Mouse (Mus musculus) layer of hippocampus, adult 18-20 months (tissue): ENCODE results near the gene Acsl3. TPM values are rescaled to one million over a fixed set of nuclear protein-coding genes. Genes with fewer than 3 reads are reported as not detected.

Experiments used
- DNase-seq, 2 experiments: peaks; one replicate each; pipeline ENCODE4 v3.0.0; 2022; ENCODE audit warnings: low spot score in 2 of 2
- total RNA-seq, 2 experiments: library from RNA; stranded (reverse); gene quantifications; 2 replicates each; pipeline ENCODE4 v1.2.3; 2021

The Acsl3 gene
- total RNA-seq, 2 experiments from 2014 or later = 200 to 202 TPM

DNA sequence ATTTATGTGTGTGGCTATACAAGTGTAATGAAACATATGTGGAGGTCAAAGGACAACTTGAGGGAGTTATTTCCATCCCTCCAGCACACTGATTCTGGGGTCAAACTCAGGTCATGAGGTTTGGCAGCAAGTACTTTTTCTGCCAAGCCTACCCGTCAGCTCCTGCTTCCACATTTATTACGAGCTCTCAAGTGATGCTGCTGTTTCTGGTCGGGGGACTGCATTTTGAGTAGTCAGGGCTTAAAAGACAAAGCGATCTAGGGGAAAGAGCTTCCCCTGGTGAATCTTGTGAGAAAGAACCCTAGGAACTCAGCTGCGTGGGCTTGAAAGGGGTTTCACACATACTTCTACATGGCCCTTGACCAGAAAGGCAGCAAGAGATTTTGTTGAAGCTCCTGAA is 80.0 kb downstream of the Acsl3 start:
- DNase-seq = no peak

DNA sequence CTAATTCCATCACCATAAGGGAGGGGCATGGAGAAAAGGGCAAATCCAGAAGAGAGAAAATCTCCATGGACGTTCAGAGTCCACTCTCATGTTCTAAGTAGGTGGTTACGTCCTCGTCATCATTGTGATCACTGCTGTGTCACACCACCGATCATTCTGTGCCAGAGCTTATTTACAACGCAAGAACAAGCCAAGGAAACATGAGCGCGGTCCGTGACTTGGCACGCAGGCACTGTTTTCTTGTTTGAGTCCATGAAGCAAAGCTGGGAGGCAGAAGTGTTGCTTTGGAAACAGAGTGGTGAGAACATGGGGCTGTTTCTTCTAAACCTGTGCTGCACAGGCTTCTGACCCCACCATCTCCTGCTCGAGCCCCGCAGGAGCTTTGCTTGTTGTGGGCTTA is 83.1 kb downstream of the Acsl3 start:
- peak in 1 of 2 experiments; percentile 49 for DNase-seq

DNA sequence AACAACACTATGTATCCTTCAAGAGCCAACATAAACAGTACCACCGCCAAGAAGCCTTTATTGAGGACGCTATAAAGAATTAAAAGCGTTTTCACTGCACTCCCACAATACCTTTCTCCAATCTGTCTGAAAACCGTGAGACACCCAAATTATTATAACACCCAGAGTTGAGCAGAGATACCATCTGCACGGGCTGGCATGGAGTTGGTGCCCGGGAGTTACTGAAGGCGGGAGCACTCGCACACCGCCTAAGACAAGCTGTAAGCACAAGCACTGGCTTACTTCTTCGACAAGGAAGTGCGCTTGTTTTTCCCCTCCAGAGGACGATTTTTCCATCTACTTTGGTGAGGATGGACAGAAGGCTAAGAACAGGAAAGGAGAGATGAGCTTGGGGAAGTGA is 84.6 kb downstream of the Acsl3 start:
- DNase-seq = peak; percentile 60 to 82

DNA sequence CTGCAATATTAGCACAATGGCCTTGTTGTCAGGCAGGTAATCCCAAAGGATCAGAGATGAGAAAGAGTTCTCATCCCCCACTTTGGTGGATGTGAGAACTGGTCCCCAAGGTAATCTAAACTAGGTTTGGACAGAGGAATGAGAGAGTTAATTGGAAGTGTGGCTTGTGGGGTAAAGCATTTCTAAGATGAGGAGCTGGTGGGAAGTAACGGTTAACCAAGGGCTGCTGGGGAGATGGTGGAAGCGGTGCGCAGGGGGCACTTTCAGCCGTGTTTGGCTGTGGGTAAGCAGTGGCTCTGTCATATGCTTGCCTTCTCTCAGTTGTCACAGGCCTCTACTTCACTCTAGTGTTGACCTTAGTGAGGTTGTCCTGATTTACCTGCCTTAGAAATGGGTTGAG is 85.7 kb downstream of the Acsl3 start:
- DNase-seq = no peak

DNA sequence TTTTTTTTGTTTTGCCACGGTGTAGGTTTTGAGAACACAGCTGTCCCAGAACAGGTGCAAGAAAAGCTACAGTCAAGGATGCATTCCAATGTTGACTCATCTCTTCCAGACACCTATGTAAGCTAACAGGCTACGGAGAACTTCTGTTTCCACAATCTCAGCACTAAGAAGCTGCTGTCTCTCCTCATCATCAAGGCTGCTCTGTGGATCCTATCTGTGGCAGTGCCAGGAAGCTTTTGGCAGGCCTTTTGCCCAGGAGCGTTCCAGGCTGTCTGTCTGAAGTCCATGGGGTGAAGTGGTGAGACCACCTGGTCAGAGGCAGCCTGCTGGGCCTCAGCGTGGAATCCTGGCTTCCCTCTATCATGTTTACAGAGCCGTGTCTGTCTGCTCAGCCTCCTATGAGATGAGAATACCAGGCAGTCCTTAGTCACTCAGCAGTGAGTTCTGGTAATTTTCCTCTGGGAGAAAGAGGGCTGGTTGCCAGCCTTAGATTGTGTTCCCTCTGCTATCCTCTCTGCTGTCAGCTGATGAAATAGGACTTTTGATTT is 87.7 kb downstream of the Acsl3 start:
- DNase-seq = peak; percentile 84 to 93

Other genes starting within 250 kb of the Acsl3 start
- 10 to 100 TPM; 63.3 to 68.2 TPM for gene Farsb, start 168.9 kb upstream of the Acsl3 start, total RNA-seq
- gene Mogat1, start 146.8 kb upstream of the Acsl3 start, total RNA-seq = 1 to 10 TPM in 1 of 2 experiments, under 1 TPM in 1; 0.69 to 1.4 TPM
- gene BC035947, start 145.7 kb upstream of the Acsl3 start, total RNA-seq = 1 to 10 TPM; 1.0 to 1.2 TPM
- 10 to 100 TPM; 27.7 to 33.2 TPM for gene Utp14b, start 213 bp downstream of the Acsl3 start, total RNA-seq
- gene Kcne4, start 158.9 kb downstream of the Acsl3 start, total RNA-seq = under 1 TPM; 0.84 to 0.87 TPM